Mouse (Mus musculus) cerebellum, postnatal 10 days (tissue): ENCODE measurements at regions not wholly inside any gene's neighbourhood (a gene's known extent, or its start where the extent isn't known, plus 50 kb on each side); places are given as distances from the start of the nearest gene placed in this dataset.

ENCODE experiments used
- DNase-seq, 2 experiments: peaks; one replicate each; pipeline ENCODE4 v3.0.0; 2021; ENCODE audit warnings: mixed read lengths in 2 of 2

DNA sequence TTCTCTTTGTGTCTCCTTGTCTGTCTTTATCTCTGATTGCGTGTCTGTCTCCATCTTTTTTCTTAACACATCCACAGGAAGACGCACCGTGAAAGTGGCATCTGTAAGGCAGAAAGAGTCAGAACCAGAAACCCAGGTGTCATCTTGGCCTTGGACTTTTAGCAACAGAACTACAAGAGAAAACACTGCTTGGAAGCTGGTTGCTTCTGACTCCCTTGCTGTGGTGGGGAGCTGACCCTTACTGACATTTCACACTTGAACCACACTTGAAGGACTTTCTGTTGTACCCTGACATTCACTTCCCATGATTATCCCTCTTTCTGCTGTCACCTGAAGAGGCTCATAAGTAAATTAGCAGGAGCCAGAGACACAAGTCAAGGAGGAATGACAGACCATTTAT, 180.6 kb downstream of the Irx2 start:
- DNase-seq: no peak

- DNase-seq: no peak
Observed at GRCm38 (mm10) chr13:72810626-72811025, 182.0 kb downstream of the Irx2 start.

- no peak for DNase-seq
Observed at GRCm38 (mm10) chr13:72814616-72815015, 186.0 kb downstream of the Irx2 start.

GRCm38 (mm10) chr13:72815236-72815932, 186.8 kb downstream of the Irx2 start:
- DNase-seq: no peak

- no peak for DNase-seq
Observed at GRCm38 (mm10) chr13:72815933-72816553, 187.4 kb downstream of the Irx2 start.

GRCm38 (mm10) chr13:72816856-72817255, 188.2 kb downstream of the Irx2 start:
- DNase-seq: no peak

GRCm38 (mm10) chr13:72817521-72817920, 188.9 kb downstream of the Irx2 start:
- no peak for DNase-seq

DNA sequence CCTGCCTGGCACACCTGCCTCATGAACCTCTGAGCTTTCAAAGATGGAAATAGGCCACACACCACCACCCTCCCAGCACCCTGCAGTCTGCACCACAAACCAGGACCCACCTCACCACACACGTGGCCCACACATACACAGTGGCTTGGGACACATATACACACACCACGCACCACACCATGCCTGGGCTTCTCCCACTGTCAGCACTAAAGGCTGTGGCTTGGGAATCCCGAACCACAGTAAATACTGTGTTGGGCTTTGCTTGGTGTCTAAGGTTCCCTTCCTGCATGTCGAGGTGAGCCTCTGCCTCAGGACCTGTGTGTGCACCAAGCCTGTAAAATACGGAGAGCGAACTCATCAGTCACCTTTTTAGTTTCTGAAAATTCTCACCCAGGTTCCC, 189.3 kb downstream of the Irx2 start:
- no peak for DNase-seq

GRCm38 (mm10) chr13:72826613-72827012, 198.0 kb downstream of the Irx2 start:
- peak; percentile 24 to 37 for DNase-seq

DNA sequence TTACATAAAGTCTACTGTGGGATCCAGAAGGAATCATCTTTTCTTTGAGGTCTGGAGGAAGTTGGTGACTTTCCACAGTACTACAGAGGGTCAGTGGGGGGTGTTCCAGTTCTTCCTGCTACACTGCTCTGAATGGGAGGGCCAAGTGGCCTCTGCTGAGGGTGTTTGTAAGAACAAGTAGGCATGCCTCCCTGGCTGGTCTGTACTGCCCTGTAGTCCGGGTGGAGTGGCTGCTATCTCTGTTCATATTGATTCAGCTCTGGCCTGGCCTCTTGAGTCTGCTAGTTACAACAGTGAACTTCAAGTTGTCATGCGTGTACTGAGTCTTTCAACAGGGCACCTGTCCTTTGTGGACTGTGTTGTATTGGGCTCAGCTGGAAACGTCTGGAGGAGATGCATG, 200.7 kb downstream of the Irx2 start:
- no peak for DNase-seq

DNA sequence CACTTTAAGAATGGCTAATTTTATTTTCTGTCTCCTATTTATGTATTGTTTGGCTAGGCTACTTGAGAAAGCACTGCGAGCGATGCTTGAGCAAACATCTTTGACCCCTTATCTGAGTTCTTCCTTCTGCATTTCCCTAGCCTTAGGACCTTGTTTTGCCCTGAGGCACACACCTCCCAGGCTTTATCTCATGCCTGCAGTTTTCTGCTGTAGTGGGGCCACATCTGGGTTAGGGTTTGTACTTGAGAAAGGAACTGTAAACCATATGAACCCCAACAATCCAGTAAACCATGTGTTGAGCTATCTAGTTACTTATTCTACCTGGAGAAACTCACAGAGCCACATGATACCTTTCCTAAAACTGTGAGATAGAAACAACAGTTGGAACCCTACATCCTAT, 204.7 kb downstream of the Irx2 start:
- no peak for DNase-seq

DNA sequence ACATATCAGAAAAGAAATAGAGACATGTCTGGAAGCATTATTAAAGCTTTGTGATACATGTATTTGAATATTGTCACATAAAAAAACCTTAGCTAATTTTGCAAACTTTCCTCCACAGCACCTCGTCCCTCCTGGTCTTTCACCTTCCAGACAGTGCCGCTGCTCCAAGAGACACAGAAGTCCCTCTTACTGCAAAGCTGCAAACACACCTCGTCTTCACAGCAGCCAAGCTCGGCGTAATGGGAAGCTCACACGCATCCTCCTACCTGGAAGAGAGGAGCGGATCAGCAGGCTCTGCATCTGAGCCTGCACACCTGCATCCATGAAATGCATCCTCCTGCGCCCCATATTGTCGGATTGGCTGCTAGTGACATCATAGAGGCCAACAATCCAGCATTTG, 208.4 kb downstream of the Irx2 start:
- no peak for DNase-seq

GRCm38 (mm10) chr13:72848097-72848496, 219.5 kb downstream of the Irx2 start:
- DNase-seq: peak in 1 of 2 experiments; percentile 15

DNA sequence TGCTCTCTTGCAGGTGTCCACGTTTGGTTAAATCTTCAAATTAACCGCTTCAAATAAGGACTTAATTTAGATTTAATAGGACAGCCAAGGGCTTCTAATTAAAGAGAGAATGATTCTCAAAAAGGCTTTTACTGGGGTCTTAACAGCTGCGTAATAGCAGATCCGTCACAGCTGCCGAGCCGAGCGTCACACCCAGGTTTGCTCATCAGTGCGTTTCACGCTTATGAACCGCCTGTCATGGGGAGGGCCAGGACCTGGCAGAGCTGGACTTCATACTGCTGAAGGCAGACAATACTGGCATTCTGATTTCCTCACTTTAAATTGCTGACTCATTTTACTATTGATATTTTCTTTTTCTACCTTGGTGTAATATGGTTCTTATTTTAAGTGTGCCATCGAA, 221.2 kb downstream of the Irx2 start:
- peak in 1 of 2 experiments; percentile 10 for DNase-seq

GRCm38 (mm10) chr13:72852896-72853295, 224.3 kb downstream of the Irx2 start:
- DNase-seq: no peak

DNA sequence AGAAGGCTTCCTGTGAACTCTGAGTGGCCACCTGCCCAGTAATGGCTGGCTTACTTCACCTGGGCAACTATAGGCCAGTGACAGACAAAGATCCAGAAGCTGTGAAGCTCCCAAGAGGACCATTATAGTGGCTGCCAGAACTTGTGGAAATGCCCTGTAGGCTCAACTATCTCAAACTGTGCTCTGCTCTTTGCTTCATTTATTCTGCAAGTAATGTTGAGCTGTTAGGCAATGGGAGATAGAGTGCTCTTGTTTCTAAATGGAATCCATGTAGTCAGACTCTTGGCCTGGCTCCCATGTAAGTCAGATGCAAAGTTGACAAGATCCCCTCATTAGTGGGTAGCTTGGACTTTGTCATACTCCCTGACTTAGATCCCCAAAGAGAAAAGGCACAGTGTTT, 247.3 kb downstream of the Irx2 start:
- DNase-seq: no peak

DNA sequence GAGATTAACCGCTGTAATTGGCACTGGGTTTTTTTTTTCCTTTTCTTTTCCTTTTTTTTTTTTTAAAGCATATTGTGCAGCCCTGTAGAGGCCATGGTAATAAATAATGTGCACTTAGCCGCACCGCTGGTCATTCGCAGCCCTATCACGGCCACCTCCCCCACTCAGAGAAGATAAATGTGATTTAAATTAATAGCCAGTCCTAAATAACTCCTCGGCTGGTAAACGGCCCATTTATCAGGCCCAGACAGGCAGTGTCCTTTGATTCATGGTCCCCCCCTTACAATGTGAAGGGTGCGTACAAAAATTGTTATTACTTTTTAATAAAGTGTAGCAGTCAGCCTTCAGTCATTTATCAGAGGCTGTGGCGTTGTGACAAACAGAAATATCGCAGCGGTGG, 266.4 kb downstream of the Irx2 start:
- no peak for DNase-seq

GRCm38 (mm10) chr13:72902576-72902975, 274.0 kb downstream of the Irx2 start:
- no peak for DNase-seq

DNA sequence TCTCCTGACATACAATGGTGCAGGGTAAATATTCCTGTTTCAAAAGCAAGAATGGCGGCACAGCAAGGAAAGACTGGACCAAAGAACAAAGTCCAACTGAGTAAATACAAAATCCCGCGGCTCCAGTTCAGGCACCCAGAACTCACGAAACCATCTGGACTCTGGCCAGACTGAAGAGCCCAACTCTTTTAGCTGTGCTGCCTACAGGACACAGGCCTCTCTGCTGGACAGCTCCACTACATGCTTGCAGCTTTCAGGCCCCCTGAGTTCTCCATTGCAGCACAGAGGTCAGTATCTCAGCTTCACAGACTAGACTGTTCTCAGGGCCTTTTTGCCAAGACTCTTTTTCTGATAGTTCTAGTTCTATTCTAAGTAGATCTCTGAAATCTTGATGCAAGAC, 290.3 kb downstream of the Irx2 start:
- DNase-seq: no peak

DNA sequence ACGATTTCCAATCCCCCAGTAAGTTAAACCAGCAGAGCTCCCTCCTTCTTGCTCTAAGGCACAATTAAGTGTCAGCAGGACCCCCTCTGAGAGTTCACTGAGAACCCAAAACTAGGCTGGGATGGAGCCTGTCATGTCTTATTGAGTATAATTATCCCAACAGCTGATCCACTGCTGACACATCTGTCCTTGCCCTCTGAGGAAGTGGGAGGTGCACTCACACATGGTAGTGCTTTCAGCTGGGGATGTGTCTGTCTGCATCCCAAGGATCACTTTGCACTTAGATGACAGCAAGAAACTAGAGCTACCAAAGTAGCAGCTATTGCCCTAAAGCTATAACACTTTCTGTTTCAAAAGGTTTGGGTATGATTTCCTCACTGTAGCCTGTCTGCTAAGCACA, 291.7 kb downstream of the Irx2 start:
- no peak for DNase-seq

DNA sequence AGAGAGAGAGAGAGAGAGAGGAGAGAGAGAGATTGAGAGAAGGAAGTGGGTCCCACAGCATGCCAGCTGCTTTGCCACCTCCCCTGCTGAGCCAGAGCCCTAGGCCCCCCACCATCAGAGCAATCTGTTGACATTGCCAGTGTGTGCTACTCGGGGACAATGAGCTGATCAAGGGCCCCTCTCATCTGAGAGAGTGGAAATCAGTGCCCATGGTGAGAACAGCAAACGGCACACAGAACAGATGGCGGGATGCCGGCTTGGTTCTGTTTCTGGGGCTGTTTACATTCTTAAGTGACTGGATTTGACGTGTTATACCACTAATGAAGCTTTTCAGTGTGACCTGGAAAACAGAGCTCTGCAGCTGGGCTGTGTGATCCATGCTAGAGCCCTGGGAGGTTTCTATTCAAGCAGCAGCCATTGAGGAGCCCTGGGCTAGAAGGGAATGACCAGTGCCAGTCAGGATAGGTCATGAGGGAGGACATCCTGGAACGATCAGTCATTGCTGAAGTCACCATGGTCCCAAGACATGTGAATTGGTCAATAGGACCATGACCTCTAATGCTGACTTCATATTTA, 296.0 kb downstream of the Irx2 start:
- peak in 1 of 2 experiments; percentile 20 for DNase-seq

GRCm38 (mm10) chr13:72937246-72937645, 308.6 kb downstream of the Irx2 start:
- DNase-seq: peak; percentile 68 to 81

DNA sequence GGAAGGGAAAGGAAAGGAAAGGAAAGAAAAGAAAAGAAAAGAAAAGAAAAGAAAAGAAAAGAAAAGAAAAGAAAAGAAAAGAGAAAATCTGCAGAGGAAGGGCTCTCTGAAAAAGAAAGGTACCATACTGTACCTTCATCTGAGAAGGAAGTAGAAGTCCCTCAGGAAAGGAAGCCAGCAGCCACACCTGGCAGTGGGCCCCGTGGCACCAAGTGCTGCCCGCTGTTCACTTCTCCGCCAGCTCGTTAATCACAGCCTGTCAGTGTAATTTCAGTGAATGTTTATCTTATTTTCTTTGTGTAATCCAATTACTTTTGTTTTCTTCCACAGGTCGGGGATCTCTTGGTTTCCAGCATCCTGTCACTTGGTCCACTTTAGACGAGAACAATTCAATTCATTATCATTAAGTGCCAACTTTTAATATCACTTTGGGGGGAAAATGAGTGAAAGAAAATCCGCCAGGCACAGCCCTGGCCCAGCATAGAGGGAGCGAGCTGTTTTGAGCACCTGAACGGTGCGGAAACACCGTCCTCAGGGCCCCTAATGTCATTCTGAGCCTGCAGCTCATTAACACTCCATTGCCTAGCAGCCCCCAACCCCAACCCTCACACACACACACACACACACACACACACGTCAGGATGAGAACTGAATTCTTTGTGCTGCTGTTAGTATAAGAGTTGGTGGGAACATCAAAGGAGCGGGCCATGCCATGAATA, 309.7 kb downstream of the Irx2 start:
- DNase-seq: peak; percentile 76 to 80
